Mouse (Mus musculus) neural tube, embryonic 11.5 days (tissue): ENCODE measurements around the gene Ms4a15. TPM values are rescaled to one million over a fixed set of nuclear protein-coding genes. Genes with fewer than 3 reads are reported as not detected.

Experiments used
- ATAC-seq: fragments of 200-750 bp; cut with Nextera tagmentation; 2 replicates; pipeline ENCODE4 v1.8.0; 2017; ENCODE audit warnings: moderate number of reproducible peaks, mild to moderate bottlenecking, moderate TSS enrichment, moderate library complexity; ENCODE audit not compliant: insufficient read depth, low FRiP score, low TSS enrichment
- DNase-seq: peaks from one replicate; pipeline ENCODE4 v3.0.0-alpha.2; 2015; ENCODE audit warnings: low spot score
- H3K27ac ChIP-seq: fragments of 300-500 bp; sonication (generic); 2 replicates; pipeline ENCODE4 v1.5.1; 2014; ENCODE audit warnings: low read depth, mild to moderate bottlenecking, low read length
- H3K27me3 ChIP-seq: fragments of 300-500 bp; sonication (generic); 2 replicates; pipeline ENCODE4 v1.6.1; 2014; ENCODE audit warnings: mild to moderate bottlenecking, low read length, mixed read lengths; ENCODE audit not compliant: control insufficient read depth, insufficient read depth
- H3K36me3 ChIP-seq: fragments of 300-500 bp; sonication (generic); 2 replicates; pipeline ENCODE4 v1.6.1; 2014; ENCODE audit warnings: mild to moderate bottlenecking, low read length, moderate library complexity, mixed read lengths; ENCODE audit not compliant: control insufficient read depth, insufficient read depth
- H3K4me1 ChIP-seq: fragments of 300-500 bp; sonication (generic); 2 replicates; pipeline ENCODE4 v1.6.1; 2014; ENCODE audit warnings: low read length, mixed read lengths; ENCODE audit not compliant: control insufficient read depth, insufficient read depth
- H3K4me2 ChIP-seq: fragments of 300-500 bp; sonication (generic); 2 replicates; pipeline ENCODE4 v1.6.1; 2014; ENCODE audit warnings: low read depth, mild to moderate bottlenecking, moderate library complexity
- H3K4me3 ChIP-seq: fragments of 300-500 bp; sonication (generic); 2 replicates; pipeline ENCODE4 v1.5.1; 2014; ENCODE audit warnings: low read depth, low read length
- H3K9ac ChIP-seq: fragments of 300-500 bp; sonication (generic); 2 replicates; pipeline ENCODE4 v1.6.1; 2014; ENCODE audit warnings: mild to moderate bottlenecking, low read length
- H3K9me3 ChIP-seq: fragments of 300-500 bp; sonication (generic); 2 replicates; pipeline ENCODE4 v1.6.1; 2016; ENCODE audit warnings: low read length; ENCODE audit not compliant: control insufficient read depth
- whole genome bisulfite sequencing: fragments of 180-500 bp; shearing (Covaris S2); extraction: QIAGEN DNeasy Blood & Tissue Kit; methylation state at CpG from one replicate; pipeline ENCODE4 v1.1.7; 2014; 5-methylcytosine and 5-hydroxymethylcytosine counted together
- polyA plus RNA-seq: library from polyadenylated mRNA; unstranded; fragments of >200 nt; fragmentation: Nextera tagmentation; extraction: Ambion mirVana; gene quantifications from 2 replicates; pipeline ENCODE4 v1.2.1, GENCODE M21; 2014

Gene Ms4a15
- polyA plus RNA-seq, result not detected in 2 replicates

DNA sequence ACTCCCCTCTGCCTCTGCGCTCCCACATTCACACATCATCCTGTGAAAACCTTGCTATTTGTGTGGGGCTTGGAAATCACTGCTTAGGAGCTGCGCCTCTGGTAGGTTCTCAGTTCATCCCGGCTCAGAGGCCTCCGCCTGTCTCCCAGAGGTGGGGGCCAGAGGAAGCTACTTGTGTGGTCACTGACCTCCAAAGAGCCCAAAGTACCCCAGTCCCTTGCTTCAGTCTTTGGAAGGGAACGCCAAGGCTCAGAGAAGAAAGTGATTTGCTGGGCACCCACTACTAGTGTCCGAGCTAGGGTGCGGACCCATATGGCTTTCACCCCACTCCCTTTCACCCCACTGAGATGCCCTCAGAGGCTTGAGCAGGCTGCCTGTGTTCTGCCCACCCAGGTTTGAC, at the start of gene Ms4a15:
Gene Ms4a15, minus strand, starts transcription at position 101 of the 400 bp plus-strand sequence.
- no peak within 1 kb of the TSS for H3K4me3 ChIP-seq
- no peaks in the 10 kb centered on the region for H3K27me3 ChIP-seq
- H3K9me3 ChIP-seq, result no peaks in the 10 kb centered on the region
- ATAC-seq, result no peak
- no peaks in the 10 kb centered on the region for H3K36me3 ChIP-seq
- no peak within 1 kb of the TSS for H3K4me2 ChIP-seq
- no peak within 1 kb of the TSS for H3K27ac ChIP-seq
- DNase-seq, result no peak
- 90% methylated on average over 7 of the region's 7 CpGs for WGBS
- no peaks in the 10 kb centered on the region for H3K4me1 ChIP-seq
- H3K9ac ChIP-seq, result no peak within 1 kb of the TSS

DNA sequence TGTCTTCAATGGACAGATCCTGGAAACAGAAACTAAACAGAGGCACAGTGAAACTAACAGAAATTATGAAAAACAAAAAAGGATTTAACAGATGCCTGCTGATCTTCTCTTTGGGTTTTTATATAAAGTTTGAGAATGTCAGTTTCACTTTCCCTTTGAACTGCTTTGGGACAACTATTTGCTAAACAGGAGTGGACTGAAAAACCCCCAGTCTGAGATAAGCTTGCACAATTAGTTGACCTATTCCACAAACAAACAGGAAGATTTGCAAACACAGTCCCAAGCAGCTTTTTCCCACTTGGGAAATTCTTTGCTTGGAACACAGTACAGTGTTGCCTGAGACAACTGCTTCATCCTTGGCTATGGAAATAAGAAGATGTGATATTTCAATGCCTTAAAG, 44.5 kb upstream of the Ms4a15 start:
- H3K27me3 ChIP-seq, result no peaks in the 10 kb centered on the region
- DNase-seq, result no peak
- H3K4me2 ChIP-seq, result no peak overlapping the region
- ATAC-seq, result no peak
- no peaks in the 10 kb centered on the region for H3K36me3 ChIP-seq
- H3K27ac ChIP-seq, result no peak overlapping the region
- H3K4me3 ChIP-seq, result no peak overlapping the region
- H3K9me3 ChIP-seq, result no peaks in the 10 kb centered on the region
- no peaks in the 10 kb centered on the region for H3K4me1 ChIP-seq
- no peak overlapping the region for H3K9ac ChIP-seq

DNA sequence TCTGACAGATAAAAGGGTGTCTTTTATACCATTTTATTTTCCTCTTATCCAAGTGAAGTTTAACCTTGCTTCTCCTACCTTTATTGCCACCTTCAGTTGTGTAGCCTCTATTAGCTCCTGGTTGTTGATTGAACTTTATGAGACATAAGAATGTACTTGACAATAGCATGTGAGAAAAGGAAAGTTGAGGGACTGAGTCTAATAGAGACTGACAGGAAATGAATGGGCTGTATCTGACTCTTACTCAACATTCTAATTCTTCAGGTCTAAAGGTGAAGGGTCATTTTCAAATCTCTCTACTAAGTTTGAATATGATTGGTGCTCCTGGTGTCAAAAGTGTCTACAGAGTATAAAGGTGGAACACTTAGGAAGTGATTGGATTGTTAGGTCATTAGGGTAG, 29.3 kb upstream of the Ms4a15 start:
- Histone ChIP-seq H3K27me3 (no peaks in the 10 kb centered on the region), H3K9me3 (no peaks in the 10 kb centered on the region), H3K36me3 (no peaks in the 10 kb centered on the region), H3K27ac (no peak overlapping the region), H3K9ac (no peak overlapping the region), H3K4me3 (no peak overlapping the region), H3K4me1 (no peaks in the 10 kb centered on the region), H3K4me2 (no peak overlapping the region)
- DNase-seq (no peak), ATAC-seq (no peak)

DNA sequence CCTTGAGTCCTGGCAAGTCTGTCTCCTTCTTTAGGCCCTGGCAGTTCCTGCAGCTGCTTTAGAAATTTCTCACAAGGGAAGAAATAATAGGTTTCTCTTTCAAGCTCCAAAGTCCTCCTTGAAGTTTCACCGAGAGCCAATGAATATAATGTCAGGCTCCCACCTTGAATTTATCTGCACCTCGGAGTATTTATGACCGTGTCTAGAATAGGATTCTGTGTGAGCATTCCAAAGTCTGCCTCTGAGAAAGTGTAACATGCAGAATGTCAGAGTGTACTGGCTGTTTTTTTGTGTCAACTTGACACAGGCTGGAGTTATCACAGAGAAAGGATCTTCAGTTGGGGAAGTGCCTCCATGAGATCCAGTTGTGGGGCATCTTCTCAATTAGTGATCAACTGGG, 24.8 kb upstream of the Ms4a15 start, which contains the start of gene Ms4a18:
Gene Ms4a18, minus strand, starts transcription at position 141 of the 400 bp plus-strand sequence.
- ATAC-seq, result no peak
- 92% methylated on average over 3 of the region's 3 CpGs for WGBS

DNA sequence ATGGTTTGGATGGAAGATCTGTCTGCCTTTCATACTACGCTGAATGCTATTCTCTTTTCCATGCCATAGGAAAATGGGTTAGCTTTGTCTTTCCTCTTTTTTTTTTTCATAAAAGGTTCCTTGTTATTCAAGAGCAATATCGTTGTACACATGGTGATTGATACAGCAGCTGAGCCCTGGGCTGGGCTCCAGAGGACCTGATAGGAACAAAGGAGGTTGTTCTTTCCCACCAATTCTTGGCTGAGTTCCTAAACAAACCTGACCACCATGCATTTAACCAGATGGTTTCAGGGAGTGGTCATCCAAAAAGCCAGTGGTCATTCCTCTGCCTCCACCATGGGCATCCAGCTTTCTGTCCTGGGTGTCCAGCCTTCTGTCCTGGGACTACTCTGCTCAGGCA, 24.2 kb upstream of the Ms4a15 start:
- DNase-seq (no peak), ATAC-seq (no peak)
- Histone ChIP-seq H3K4me3 (no peak overlapping the region), H3K27ac (no peak overlapping the region), H3K4me2 (no peak overlapping the region), H3K4me1 (no peaks in the 10 kb centered on the region), H3K9ac (no peak overlapping the region), H3K36me3 (no peaks in the 10 kb centered on the region), H3K27me3 (no peaks in the 10 kb centered on the region), H3K9me3 (no peaks in the 10 kb centered on the region)
- 85% methylated on average over 2 of the region's 2 CpGs for WGBS

More for the DNA sequence above, 24.8 kb upstream of the Ms4a15 start, which contains the start of gene Ms4a18:
- H3K4me3 ChIP-seq, result no peak within 1 kb of the TSS
- H3K4me1 ChIP-seq, result no peaks in the 10 kb centered on the region
- no peak for DNase-seq
- H3K9ac ChIP-seq, result no peak within 1 kb of the TSS
- no peaks in the 10 kb centered on the region for H3K27me3 ChIP-seq
- no peak within 1 kb of the TSS for H3K4me2 ChIP-seq
- H3K36me3 ChIP-seq, result no peaks in the 10 kb centered on the region
- no peaks in the 10 kb centered on the region for H3K9me3 ChIP-seq
- H3K27ac ChIP-seq, result no peak within 1 kb of the TSS

DNA sequence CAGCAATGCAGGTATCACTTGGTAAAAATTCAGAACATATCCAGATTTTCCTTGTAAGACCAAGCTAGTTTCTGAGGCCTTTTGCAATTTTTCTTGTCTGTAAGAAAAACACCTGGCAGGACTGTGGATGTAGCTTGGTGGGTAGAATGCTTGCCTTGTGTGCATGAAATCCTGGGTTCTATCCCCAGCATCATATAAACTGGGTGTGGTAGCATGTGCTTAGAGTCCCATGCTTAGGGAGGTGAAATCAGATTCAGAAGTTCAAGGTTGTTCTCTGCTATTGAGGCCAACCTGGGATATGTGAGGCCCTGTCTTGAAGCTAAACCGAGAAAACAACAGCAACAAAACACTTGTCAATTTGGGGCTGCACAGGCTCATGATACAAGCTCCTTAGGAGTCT, 22.9 kb upstream of the Ms4a15 start:
- H3K4me3 ChIP-seq, result no peak overlapping the region
- H3K27me3 ChIP-seq, result no peaks in the 10 kb centered on the region
- DNase-seq, result no peak
- no peaks in the 10 kb centered on the region for H3K36me3 ChIP-seq
- H3K27ac ChIP-seq, result no peak overlapping the region
- no peak overlapping the region for H3K4me2 ChIP-seq
- H3K9ac ChIP-seq, result no peak overlapping the region
- ATAC-seq, result no peak
- no peaks in the 10 kb centered on the region for H3K9me3 ChIP-seq
- H3K4me1 ChIP-seq, result no peaks in the 10 kb centered on the region
- 84% methylated on average over 1 of the region's 1 CpGs for WGBS

DNA sequence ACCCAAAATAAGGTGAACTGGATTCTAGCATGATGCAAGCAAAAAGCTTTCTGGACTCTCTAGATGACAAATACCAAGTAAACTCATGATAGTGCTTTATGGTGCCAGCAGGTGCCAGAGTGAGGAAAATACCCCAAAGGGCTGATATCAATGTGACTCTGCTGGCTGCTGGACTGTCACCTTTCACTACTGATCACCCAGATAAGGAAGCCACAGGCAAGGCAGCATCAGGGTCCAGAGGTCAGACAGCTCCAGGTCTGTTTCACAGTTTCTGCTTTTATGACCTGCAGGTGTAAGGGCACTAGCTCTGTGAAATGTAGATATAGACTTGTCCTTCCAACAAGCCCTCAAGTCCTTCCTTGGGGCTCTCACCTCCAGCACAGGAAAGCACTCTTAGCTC, 22.4 kb upstream of the Ms4a15 start:
- DNase-seq (no peak), ATAC-seq (no peak)
- no peaks in the 10 kb centered on the region for H3K9me3 ChIP-seq
- H3K27ac ChIP-seq, result no peak overlapping the region
- no peaks in the 10 kb centered on the region for H3K4me1 ChIP-seq
- H3K4me2 ChIP-seq, result no peak overlapping the region
- no peaks in the 10 kb centered on the region for H3K27me3 ChIP-seq
- no peaks in the 10 kb centered on the region for H3K36me3 ChIP-seq
- H3K4me3 ChIP-seq, result no peak overlapping the region
- no peak overlapping the region for H3K9ac ChIP-seq

DNA sequence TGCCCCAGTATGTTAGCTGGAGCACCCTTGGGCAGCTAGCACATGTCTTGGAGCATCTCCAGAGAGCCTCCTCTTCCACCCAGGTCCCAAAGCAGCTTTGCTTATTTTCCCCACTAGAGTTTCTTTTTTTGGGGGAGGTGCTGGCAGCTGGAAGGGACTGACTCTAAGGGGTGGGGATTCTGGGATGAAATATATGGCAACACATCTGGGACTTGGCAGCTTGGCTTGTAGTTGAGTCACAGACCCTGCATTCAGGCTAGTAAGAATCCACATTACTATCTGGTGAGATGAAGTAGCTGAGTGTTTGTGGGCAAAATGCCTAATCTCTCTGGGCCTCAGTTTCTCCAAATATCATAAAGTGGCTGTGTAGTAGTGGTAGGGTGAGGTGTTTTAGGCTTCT, 1.1 kb downstream of the Ms4a15 start:
- DNase-seq (no peak), ATAC-seq (no peak)
- Histone ChIP-seq H3K36me3 (no peaks in the 10 kb centered on the region), H3K4me1 (no peaks in the 10 kb centered on the region), H3K27ac (no peak overlapping the region), H3K9ac (no peak overlapping the region), H3K4me3 (no peak overlapping the region), H3K9me3 (no peaks in the 10 kb centered on the region), H3K4me2 (no peak overlapping the region), H3K27me3 (no peaks in the 10 kb centered on the region)

DNA sequence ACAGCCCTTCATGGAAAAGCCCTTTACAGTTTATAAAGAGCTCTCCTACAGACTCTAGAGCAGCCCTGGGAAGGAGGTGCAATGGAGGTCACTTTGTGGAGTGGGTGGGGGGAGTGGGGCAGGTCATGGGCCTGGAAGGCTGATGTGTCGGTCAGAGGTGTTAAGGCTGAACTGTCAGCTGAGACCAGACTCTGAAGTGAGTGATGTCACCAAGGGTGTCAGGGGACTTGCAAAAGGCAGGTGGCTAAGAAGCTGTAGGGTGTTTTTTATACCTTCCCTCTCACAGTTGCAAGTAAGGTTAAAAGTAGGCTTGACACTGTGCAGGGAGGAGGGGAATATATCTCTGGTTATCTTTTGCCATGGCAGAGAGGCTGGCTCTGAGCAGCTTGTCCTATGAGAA, 2.3 kb downstream of the Ms4a15 start:
- no peak overlapping the region for H3K9ac ChIP-seq
- 37% methylated on average over 1 of the region's 1 CpGs for whole genome bisulfite sequencing
- no peak overlapping the region for H3K4me3 ChIP-seq
- ATAC-seq, result no peak
- no peaks in the 10 kb centered on the region for H3K36me3 ChIP-seq
- DNase-seq, result no peak
- H3K27me3 ChIP-seq, result no peaks in the 10 kb centered on the region
- H3K4me2 ChIP-seq, result no peak overlapping the region
- H3K9me3 ChIP-seq, result no peaks in the 10 kb centered on the region
- no peak overlapping the region for H3K27ac ChIP-seq
- H3K4me1 ChIP-seq, result no peaks in the 10 kb centered on the region
